ENCODE assay signal across 19 mouse cellular contexts in genomic region chr10:74023091-74023490, GRCm38 (mm10).
A peak's percentile ranks its signal among the peaks of the same experiment; 100 is the strongest.
DNase-seq lines count a peak whose midpoint lies in the region; ATAC-seq and TF ChIP-seq lines count a peak whose summit lies in the region.
"Had no signal": no experiment of that assay in that cellular context is flagged by ENCODE, and none has a peak within 500 bp of the region (broad histone marks: within the 10 kb centered on the region; RNA-seq: fewer than 3 reads in every experiment).

No protein-coding gene starts in this region.

- 48% methylated on average over 1 of the region's 1 CpGs for WGBS in cerebellum, adult 2 months
- 90% methylated on average over 1 of the region's 1 CpGs for WGBS in heart, embryonic 11.5 days (ENCODE audit: insufficient replicate concordance)
- 89% methylated on average over 1 of the region's 1 CpGs for WGBS in forebrain, embryonic 16.5 days
- WGBS in limb, embryonic 10.5 days: 87% methylated on average over 1 of the region's 1 CpGs

- ATAC-seq in heart, embryonic 11.5 days (replicated peaks; ENCODE audit: insufficient number of reproducible peaks, low FRiP score, low TSS enrichment): no peak
- no peak for ATAC-seq in forebrain, embryonic 16.5 days
- ATAC-seq: activated CD4-positive, CD25-positive, alpha-beta regulatory T cell, adult 4 months; forebrain, embryonic 15.5 days; intestine, embryonic 15.5 days; Patski had no signal

- TF ChIP-seq CTCF in layer of hippocampus, adult 2 months (conservative IDR thresholded peaks at IDR 0.05): no peak
- no peak for TF ChIP-seq CTCF in cerebellum, adult 2 months (IDR thresholded peaks at IDR 0.05; ENCODE audit: borderline replicate concordance, insufficient read depth, low read depth, low read length)

- H3K27me3 ChIP-seq in cerebellum, adult 2 months (ENCODE audit: control insufficient read depth, insufficient read depth, low read length): no peaks in the 10 kb centered on the region
- H3K27me3 ChIP-seq in heart, embryonic 11.5 days (ENCODE audit: control insufficient read depth, insufficient read depth, low read length): no peaks in the 10 kb centered on the region
- no peaks in the 10 kb centered on the region for H3K27me3 ChIP-seq in forebrain, embryonic 16.5 days (replicated peaks; ENCODE audit: control insufficient read depth, insufficient read depth, low read length)
- H3K27me3 ChIP-seq in limb, embryonic 10.5 days (ENCODE audit: low read depth, poor library complexity, severe bottlenecking): no peaks in the 10 kb centered on the region
- H3K27me3 ChIP-seq: embryonic facial prominence, embryonic 12.5 days; forebrain, embryonic 15.5 days; heart, embryonic 12.5 days; intestine, embryonic 15.5 days; Patski had no signal

- no peak overlapping the region for H3K4me3 ChIP-seq in layer of hippocampus, adult 2 months
- no peak overlapping the region for H3K4me3 ChIP-seq in cerebellum, adult 2 months (replicated peaks; ENCODE audit: insufficient read depth, low read depth, low read length)
- H3K4me3 ChIP-seq in heart, embryonic 11.5 days (ENCODE audit: low read depth, low read length): no peak overlapping the region
- no peak overlapping the region for H3K4me3 ChIP-seq in forebrain, embryonic 16.5 days (replicated peaks; ENCODE audit: low read length)
- H3K4me3 ChIP-seq in limb, embryonic 10.5 days: no peak overlapping the region
- H3K4me3 ChIP-seq: embryonic facial prominence, embryonic 12.5 days; forebrain, embryonic 15.5 days; heart, adult 2 months; heart, embryonic 12.5 days; hindbrain, embryonic 10.5 days; intestine, embryonic 15.5 days had no signal

- no peak overlapping the region for H3K9ac ChIP-seq in heart, embryonic 11.5 days (ENCODE audit: low read depth, low read length)
- H3K9ac ChIP-seq in forebrain, embryonic 16.5 days (replicated peaks; ENCODE audit: low read depth, low read length): no peak overlapping the region
- H3K9ac ChIP-seq: embryonic facial prominence, embryonic 12.5 days; forebrain, embryonic 15.5 days; heart, embryonic 12.5 days; hindbrain, embryonic 14.5 days; intestine, embryonic 15.5 days had no signal

- no peak for TF ChIP-seq POLR2A in cerebellum, adult 2 months (IDR thresholded peaks at IDR 0.05; ENCODE audit: borderline replicate concordance, insufficient read depth, low read length)

- no peaks in the 10 kb centered on the region for H3K36me3 ChIP-seq in heart, embryonic 11.5 days (ENCODE audit: control insufficient read depth, insufficient read depth, low read length)
- no peaks in the 10 kb centered on the region for H3K36me3 ChIP-seq in forebrain, embryonic 16.5 days (ENCODE audit: control insufficient read depth, insufficient read depth)
- H3K36me3 ChIP-seq in limb, embryonic 10.5 days: no peaks in the 10 kb centered on the region
- H3K36me3 ChIP-seq: embryonic facial prominence, embryonic 12.5 days; forebrain, embryonic 15.5 days; heart, embryonic 12.5 days; hindbrain, embryonic 10.5 days; intestine, embryonic 15.5 days had no signal

- H3K9me3 ChIP-seq in heart, embryonic 11.5 days (replicated peaks; ENCODE audit: control insufficient read depth, low read length): no peaks in the 10 kb centered on the region
- H3K9me3 ChIP-seq in forebrain, embryonic 16.5 days (ENCODE audit: control insufficient read depth, low read length): no peaks in the 10 kb centered on the region
- H3K9me3 ChIP-seq in limb, embryonic 10.5 days (replicated peaks): no peaks in the 10 kb centered on the region
- H3K9me3 ChIP-seq: embryonic facial prominence, embryonic 12.5 days; forebrain, embryonic 15.5 days; heart, embryonic 12.5 days; hindbrain, embryonic 10.5 days; intestine, embryonic 15.5 days had no signal

- H3K4me1 ChIP-seq in cerebellum, adult 2 months (ENCODE audit: control insufficient read depth, insufficient read depth, low read length): no peaks in the 10 kb centered on the region
- no peaks in the 10 kb centered on the region for H3K4me1 ChIP-seq in heart, embryonic 11.5 days (ENCODE audit: control insufficient read depth, insufficient read depth, low read length)
- H3K4me1 ChIP-seq in forebrain, embryonic 16.5 days (replicated peaks; ENCODE audit: control insufficient read depth, insufficient read depth, low read length): no peaks in the 10 kb centered on the region
- no peaks in the 10 kb centered on the region for H3K4me1 ChIP-seq in limb, embryonic 10.5 days
- H3K4me1 ChIP-seq: embryonic facial prominence, embryonic 12.5 days; forebrain, embryonic 15.5 days; heart, embryonic 12.5 days; hindbrain, embryonic 10.5 days; intestine, embryonic 15.5 days had no signal

- H3K27ac ChIP-seq in layer of hippocampus, adult 2 months: peak overlapping the region; percentile 43; the same call in 1 of the 2 replicates
- H3K27ac ChIP-seq in cerebellum, adult 2 months (ENCODE audit: insufficient read depth, low read length): no peak overlapping the region
- H3K27ac ChIP-seq in heart, embryonic 11.5 days (ENCODE audit: low read depth, low read length): no peak overlapping the region
- no peak overlapping the region for H3K27ac ChIP-seq in forebrain, embryonic 16.5 days (ENCODE audit: low read length)
- H3K27ac ChIP-seq in limb, embryonic 10.5 days: no peak overlapping the region
- H3K27ac ChIP-seq: embryonic facial prominence, embryonic 12.5 days; forebrain, embryonic 15.5 days; heart, adult 2 months; hindbrain, embryonic 10.5 days; hindbrain, embryonic 14.5 days; intestine, embryonic 15.5 days had no signal

- DNase-seq in layer of hippocampus, adult 2 months (ENCODE audit: low spot score in 2 of 2): no peak
- no peak for DNase-seq in layer of hippocampus, adult 18-20 months (ENCODE audit: low spot score in 2 of 2)
- DNase-seq in cerebellum, adult 2 months: peak; percentile 41 to 88
- DNase-seq in cerebellum, postnatal 25 days: peak; percentile 27 to 57
- DNase-seq in kidney, postnatal 4 days: no peak
- no peak for DNase-seq in limb, embryonic 10.5 days (ENCODE audit: low spot score)
- DNase-seq: adrenal gland, postnatal 14 days; gastrocnemius, postnatal 14 days; heart, adult 2 months had no signal

- H3K4me2 ChIP-seq in heart, embryonic 11.5 days: no peak overlapping the region
- no peak overlapping the region for H3K4me2 ChIP-seq in forebrain, embryonic 16.5 days (ENCODE audit: low read length)
- H3K4me2 ChIP-seq: embryonic facial prominence, embryonic 12.5 days; forebrain, embryonic 15.5 days; heart, embryonic 12.5 days; hindbrain, embryonic 14.5 days; intestine, embryonic 15.5 days had no signal

Comparison
In these comparisons a context has a peak if more than half of its experiments do, and no peak if none do; other contexts are left out.
1. DNase-seq: peak in cerebellum, adult 2 months (2 of 2) and cerebellum, postnatal 25 days (2 of 2); none in layer of hippocampus, adult 2 months (0 of 2), layer of hippocampus, adult 18-20 months (0 of 2), kidney, postnatal 4 days (0 of 2) and limb, embryonic 10.5 days (single experiment).